Mouse (Mus musculus): ENCODE results near the gene Gm973.
A peak's percentile ranks its signal among the peaks of the same experiment; 100 is the strongest.

The Gm973 gene

DNA sequence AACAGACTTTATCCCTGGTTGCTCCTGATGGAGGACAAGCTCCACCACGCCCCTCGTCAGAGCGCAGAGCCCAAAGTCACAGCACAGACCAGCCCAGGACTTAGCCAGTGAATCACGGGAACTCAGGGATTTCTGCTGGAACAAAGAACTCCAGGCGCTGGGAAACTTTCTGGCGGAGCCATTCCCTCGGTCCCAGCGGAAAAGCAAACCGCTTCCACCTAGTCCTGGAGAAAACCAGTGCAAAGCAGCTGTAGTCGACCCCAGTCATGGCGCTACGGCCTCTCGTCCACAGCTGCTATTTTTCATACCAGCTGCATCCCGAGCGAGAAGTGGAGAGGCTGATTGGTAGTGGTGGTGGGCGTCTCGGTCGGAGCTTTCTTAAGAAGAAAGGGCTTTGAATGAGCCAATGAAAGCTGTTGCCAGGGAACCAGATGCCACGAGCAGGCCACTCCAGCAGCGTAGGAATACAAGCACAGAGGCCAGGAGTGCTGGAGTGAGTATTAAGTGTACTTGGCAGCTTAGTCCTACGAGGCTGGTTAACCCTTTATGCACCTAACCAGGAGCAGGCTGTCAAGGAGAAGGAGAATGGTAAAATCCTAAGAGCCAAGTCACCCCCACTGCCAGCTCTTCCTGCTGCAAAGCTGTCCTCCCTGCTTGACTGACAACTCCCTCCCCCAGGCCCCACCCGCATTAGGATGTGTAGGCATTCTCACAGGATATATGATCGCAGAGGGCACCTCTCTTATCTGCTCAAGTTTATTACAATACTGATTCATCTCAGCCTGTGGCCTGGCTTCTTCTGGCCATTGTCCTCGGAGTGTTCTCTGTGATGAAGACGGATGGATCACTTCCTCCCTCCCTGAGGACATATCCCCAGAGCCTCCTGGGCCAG is at the start of gene Gm973:
Gm973 (plus strand) TSS at position 239 of the 892 bp plus-strand sequence.
- peak; percentile 84 for DNase-seq (ENCODE audit: low spot score)

DNA sequence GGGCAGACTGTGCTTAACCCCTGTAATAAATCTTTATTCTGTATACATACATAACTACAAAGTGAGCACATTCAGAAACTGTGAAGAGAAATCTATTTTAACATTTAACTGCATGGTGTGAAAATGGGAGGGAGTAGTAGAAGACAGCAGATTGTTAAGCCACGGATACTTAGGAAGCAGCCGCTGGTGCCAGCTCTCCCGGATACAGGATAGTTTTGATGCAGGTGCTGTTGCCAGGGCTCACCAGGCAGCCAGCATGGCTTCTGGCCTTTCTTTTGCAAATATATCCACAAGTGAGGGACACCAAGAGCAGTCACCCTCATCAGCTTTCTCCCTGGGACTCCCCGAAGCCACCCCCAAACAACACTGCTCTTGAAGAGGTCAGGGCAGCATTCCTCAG is 46.9 kb upstream of the Gm973 start:
- no peak for DNase-seq (ENCODE audit: low spot score)

DNA sequence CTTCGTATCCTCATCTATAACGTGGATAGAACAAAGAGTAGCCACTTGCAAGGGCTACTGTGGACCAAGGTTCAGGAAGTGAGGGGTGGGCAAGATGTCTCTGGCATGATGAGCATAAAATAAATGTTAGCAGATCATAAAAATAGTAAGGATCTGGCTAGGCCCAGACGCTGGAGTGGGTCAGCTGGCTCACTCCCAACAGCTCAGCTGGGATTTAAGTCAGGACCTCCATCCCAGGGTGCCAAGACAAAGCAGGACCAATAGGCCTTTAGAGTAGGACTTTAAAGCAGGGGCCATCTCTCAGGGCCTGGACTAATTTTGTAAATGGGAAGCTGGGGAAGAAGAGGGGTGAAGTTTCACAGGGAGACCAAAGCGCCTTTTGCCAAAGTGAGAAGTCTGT is 45.3 kb upstream of the Gm973 start:
- DNase-seq (ENCODE audit: low spot score), result no peak

DNA sequence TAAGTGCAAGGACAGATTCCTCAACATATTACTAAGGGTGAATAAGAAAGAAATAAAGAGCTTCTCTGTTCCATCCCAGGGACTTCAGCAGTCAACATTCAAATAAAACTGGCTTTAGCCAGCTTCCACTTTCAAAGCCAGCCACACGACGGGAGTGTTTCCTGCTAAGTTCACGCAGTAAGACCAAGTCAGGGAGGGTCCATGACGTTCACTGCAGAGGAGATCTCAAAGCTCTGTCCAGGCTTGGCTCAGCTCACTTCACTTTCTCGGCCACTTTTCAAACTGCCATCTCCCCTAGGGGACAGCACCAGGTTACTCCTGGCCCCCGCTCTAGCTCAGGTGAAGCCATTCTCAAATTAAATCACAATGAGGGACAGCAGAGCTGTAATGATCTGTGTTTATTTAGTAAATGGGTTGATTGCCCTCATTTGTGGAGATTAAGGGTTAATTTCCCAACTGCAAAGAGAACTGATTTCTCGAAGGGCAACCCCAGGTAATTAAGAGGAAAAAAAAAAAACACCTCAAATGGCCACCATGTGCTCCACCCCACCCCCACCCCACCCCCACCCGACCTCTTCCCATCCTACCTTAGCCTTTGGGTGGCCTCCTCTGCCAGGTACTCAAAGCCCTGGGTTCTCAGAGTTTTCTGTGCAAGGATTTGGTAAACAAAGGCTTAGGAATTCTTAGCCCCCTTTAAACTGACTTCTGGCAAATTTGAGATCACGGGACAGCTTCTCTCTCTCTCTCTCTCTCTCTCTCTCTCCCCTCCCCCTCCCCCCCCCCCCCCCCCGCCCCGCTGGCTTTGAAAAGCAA is 43.5 kb upstream of the Gm973 start:
- no peak for DNase-seq (ENCODE audit: low spot score)

DNA sequence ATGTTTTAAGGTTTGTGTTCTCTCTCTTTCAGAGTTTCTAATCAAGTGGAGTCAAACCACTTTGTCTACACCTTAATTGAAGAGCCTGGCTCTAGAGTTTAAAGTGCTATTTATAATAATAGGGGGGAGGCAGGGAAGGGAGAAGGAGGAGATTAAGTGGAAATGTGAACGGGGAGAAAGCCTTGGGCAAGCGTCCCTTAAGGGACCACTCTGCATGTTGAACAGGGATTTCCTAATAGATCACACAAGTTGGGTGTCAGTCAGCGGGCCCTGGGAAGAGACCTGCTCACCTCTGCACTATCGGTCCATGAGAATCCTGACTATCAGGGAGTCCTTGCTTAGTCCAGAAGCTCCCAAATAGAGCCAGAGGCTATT is 42.9 kb upstream of the Gm973 start:
- DNase-seq (ENCODE audit: low spot score), result no peak

DNA sequence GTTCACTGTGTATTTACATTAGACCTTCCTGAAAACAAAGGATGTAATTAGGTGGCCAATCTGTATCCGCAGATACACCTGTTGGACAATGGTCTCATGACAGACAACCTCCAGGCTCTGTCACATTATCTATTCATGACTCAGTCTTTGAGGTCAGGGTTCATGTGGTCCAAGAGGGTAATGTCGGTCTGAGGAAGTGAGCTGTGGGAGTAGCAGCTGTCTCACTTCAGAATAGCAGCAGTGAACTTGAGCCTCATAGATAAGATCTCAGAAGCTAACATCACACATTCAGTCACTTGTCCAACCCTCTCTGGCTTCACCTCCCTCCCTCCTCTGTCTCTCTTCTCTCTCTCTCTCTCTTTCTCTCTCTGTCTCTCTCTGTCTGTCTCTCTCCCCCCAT is 40.4 kb upstream of the Gm973 start:
- DNase-seq (ENCODE audit: low spot score), result no peak

DNA sequence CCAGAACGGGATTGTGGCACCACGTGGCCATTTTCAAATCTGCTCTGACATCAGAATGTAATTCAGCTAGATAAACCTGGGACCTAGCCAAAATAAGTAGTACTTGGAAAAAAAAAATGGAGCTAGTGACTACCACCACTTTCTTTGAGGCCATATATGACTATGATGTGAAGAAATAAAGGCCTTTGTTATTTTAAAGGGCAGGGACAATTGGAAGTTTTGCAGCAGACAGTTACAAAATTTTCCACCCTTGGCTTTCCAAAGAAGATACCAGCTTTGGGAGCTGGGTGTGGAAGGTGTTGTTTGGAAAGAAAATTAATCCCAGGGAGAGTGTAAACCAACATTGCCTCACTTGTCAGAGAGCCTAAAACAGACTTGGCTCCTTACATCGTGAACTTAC is 37.2 kb upstream of the Gm973 start:
- no peak for DNase-seq (ENCODE audit: low spot score)

DNA sequence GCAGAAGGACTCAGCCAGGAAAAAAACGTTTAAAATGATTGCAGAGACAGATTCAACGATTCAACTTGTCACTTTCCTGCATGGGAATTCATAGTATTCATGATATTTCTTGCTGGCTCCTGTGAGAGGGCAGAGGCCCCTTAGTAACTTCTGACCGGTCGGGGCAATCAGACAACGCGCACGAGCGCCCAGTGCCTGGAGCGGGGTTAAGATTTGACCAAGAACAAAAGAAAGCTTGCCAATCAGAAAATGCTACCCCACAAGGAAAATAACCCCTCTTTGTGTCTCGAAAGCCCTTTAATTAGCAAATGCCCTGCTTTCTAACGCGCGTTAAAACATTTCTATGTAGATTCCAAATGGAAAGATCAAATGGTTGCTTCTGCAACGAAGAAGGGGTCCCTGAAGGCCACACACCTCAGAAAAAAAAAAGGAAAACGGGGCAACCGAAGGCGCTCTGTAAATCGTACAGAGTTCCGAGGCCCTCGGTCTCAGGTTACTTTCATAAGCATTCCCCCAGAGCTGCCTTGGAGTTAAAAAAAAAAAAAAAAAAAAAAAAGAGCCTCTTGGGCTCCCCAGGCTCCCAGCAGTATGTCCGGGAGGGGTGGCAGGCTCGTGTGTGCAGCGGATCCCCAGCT is 35.1 kb upstream of the Gm973 start:
- no peak for DNase-seq (ENCODE audit: low spot score)

DNA sequence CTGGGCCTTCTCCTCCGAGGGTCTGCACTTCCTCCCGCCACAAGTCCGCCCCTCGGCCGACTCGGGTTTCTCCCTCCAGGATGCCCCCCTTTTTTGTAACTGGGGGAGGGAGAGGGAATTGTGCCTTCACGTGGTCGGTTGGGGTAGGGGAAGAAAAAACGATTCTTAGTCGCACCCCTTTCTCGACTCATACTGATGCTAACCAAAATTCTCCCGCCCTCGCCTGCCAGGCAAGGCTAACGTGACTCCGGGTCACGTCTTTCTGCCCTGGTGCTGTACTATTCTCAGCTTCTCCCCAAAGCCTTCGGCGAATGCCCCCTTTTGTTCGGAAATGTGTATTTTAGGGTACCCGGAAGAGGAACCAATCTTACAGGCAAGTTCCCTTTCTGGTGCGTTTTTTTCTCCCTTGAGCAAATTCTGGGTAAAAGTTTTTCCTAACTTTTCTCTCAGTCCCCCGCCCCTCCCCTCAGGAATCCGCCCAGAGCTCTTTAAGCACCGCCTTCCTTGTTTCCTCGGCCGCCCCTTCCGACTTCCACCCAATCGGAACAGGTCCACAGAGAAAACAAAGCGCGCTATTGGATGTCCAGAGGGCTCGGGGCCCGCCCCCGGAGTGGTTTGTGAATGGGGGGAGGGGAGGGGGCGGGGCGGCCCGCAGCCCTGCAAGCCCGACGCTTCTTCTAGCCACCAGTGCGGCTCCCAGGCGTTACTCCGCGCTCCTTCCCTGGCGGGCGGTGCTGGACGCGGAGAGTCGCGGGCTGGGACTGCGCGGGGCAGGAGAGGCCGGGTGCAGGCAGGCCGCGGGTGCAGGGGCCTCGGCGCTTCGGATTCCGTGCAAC is 34.4 kb upstream of the Gm973 start:
- DNase-seq (ENCODE audit: low spot score), result peak; percentile 96

DNA sequence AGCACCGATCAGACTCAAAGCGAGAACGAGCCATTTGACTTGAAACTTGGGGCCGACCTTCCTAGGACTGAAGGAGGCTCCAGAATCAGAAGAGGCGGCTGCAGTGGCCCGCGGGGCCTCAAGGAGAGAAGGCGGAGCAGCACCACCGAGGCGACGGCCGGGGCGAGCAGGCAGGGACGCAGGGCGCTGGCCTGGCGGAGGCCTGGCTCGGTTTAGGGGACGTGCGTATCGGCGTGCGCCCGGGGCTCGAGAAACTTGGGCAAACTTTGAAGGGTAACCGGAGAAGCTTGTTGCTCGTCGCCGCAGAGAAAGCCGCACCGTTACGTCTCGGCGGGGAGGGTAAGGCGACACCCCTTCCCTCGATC is 33.8 kb upstream of the Gm973 start, which contains the start of gene Fzd7:
Fzd7 (plus strand) TSS at position 94 of the 365 bp plus-strand sequence.
- DNase-seq (ENCODE audit: low spot score), result no peak

DNA sequence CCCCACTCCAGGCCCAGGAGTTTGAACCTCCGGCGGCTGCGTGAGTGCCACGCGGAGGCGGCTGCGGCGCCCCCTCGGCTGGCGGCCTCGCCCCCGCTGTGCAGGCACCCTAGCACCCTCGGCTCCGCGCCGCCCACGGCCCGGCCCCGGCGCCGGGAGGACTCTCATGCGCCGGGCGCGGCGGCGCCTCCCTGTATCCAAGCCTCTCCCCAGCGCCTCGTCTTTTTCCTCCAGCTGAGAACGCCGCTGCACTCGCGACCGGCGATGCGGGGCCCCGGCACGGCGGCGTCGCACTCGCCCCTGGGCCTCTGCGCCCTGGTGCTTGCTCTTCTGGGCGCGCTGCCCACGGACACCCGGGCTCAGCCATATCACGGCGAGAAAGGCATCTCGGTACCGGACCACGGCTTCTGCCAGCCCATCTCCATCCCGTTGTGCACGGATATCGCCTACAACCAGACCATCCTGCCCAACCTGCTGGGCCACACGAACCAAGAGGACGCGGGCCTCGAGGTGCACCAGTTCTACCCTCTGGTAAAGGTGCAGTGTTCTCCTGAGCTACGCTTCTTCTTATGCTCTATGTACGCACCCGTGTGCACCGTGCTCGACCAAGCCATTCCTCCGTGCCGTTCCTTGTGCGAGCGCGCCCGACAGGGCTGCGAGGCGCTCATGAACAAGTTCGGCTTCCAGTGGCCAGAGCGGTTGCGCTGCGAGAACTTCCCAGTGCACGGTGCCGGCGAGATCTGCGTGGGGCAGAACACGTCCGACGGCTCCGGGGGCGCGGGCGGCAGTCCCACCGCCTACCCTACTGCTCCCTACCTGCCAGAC is 33.2 kb upstream of the Gm973 start:
- no peak for DNase-seq (ENCODE audit: low spot score)

DNA sequence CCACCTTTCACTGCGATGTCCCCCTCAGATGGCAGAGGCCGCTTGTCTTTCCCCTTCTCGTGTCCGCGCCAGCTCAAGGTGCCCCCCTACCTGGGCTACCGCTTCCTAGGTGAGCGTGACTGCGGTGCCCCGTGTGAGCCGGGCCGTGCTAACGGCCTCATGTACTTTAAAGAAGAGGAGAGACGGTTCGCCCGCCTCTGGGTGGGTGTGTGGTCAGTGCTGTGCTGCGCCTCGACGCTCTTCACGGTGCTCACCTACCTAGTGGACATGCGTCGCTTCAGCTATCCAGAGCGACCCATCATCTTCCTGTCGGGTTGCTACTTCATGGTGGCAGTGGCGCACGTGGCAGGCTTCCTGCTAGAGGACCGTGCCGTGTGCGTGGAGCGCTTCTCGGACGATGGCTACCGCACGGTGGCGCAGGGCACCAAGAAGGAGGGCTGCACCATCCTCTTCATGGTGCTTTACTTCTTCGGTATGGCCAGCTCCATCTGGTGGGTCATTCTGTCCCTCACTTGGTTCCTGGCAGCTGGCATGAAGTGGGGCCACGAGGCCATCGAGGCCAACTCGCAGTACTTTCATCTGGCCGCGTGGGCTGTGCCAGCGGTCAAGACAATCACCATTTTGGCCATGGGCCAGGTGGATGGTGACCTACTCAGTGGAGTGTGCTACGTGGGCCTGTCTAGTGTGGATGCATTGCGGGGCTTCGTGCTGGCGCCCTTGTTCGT is 32.4 kb upstream of the Gm973 start:
- DNase-seq (ENCODE audit: low spot score), result peak; percentile 81

DNA sequence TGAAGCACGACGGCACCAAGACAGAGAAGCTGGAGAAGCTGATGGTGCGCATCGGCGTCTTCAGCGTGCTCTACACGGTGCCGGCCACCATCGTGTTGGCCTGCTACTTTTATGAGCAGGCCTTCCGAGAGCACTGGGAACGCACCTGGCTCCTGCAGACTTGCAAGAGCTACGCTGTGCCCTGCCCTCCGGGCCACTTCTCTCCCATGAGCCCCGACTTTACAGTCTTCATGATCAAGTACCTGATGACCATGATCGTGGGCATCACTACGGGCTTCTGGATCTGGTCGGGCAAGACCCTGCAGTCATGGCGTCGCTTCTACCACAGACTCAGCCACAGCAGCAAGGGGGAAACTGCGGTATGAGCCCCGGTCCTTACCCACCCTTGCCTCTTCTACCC is 31.8 kb upstream of the Gm973 start:
- no peak for DNase-seq (ENCODE audit: low spot score)

DNA sequence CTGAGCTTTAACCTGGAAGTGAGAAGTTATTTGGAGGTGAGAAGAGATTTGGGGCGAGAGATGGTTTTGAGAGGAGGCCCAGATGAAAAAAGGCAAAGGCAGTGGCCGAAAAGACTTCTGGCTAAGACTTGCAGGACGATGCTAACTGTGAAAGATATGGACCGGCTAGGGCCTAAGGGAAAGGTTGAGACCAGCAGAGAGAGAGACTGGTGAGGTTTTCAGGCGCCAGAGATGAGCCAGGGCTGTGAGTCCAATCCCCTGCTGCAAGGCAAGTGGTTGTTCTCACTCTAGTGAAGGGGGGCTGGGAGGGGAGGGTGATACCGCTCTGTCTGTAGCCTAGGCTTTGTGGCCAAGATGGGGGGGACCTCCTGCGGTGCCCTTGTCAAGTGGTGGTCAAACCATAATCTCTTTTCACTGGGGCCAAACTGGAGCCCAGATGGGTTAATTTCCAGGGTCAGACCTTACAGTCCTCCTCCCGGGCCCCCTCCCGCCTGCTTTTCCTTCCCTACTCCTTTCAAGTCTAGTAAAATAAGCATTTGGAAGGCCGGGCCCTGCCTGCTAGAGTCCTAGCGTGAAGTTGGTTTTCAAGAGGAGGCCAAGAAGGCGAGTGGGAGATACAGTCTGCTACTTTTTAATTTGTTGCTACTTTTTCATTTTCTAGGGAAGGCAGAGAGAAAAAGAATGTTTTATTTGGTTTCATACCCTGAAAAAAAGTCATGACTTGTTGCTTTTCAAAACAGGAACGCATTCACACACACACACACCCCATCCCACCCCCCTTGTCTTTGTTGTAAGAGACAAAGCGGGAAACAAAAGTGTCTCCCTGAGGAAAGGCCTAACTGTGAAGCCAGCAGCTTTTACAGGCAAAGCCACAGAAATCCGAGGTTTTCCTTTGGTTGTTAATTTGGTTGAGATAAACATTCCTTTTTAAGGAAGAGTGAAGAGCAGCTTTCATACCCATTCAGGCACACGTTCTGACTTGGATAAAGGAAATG is 31.0 kb upstream of the Gm973 start:
- DNase-seq (ENCODE audit: low spot score), result no peak

DNA sequence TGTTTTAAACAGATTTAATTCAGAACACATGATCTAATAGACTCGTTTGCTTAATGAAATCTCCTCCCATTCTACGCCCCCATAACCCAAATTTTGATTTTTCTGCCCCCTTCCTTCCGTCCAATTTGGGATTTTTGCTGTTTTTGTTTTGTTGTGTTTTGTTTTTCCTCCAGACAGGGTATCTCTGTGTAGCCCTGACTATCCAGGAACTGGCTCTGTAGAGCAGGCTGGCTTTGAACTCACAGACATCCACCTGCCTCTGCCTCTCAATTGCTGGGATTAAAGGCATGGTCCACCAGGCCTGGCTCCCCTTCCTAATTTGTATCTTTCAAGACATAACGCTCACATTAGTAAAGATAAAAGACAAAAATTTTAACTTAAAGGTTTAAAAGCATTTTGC is 30.3 kb upstream of the Gm973 start:
- DNase-seq (ENCODE audit: low spot score), result no peak

DNA sequence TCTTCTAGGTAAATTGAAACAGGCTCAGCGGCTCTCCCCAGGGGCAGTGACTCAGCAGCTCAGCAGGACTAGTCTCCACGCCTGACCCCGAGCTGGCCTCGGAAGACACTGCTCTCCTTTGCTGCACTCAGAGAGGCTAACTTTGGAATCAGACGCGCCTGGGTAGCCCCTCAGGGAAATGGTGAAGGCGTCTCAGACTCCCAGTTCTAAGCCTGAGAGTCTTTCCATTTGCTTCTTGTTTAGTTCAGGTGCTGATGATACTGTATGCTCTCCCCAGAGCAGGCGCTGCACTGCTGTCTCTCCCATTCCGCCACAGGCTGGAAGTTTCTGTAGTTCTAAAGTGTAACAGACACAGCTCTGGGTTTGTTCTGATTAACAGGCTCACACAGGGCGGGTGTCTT is 28.4 kb upstream of the Gm973 start:
- DNase-seq (ENCODE audit: low spot score), result no peak

DNA sequence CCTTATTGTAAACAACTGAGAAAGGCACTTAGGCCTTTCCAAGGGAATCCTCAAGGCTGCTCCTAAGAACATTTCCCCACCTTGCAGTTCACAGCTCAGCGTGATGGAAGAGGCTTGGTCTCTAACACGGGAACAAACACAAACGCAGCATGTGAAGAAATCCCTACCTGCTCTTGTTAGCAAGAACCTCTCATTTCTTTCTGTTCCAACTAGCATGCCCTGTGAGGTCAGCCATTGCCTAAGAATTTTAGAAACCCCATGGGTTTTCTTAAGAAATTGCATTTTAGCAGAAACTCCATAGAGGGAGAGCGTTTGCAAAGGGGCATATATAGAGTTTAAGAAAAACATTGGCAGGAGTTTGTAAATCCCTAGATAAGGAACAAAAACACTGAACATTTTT is 27.6 kb upstream of the Gm973 start:
- no peak for DNase-seq (ENCODE audit: low spot score)

DNA sequence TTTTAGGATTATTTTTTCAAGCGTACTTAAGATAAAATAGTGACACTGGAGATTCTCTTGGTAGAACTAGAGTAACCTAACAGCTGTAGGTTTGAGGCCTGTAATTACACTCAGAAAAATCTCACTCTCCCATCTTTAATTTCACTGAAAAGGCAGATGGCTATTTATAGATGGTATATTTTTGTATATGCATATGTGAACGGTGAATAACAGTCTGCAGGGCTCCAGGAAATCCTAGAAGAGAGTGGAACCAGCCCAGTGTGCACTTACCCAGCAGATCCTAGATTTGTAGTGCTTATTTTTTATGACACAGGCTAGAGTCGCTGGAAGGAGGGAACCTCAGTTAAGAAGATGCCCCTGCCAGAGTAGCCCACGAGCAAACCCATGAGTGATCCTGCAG is 27.1 kb upstream of the Gm973 start:
- DNase-seq (ENCODE audit: low spot score), result no peak

DNA sequence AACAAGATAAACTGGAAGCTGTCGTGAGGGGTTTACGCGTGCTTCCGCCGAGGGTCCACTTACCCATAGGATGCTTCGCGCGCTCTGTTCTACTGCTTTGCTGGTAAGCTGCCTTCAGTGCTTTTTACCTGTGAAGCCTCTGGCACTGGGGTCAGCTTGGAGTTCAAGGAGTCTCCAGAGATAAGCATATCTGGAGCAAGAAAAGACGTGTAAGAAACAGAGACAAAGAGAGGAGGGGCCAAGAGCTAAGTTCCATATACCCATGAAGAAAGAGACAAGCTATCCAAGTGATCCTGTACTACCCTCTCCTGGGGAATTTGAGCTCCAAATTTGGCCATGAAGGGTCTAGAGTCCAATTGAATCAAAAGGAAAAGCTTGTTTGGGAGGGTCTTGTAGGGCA is 24.5 kb upstream of the Gm973 start:
- no peak for DNase-seq (ENCODE audit: low spot score)
